Mouse (Mus musculus): ENCODE data around the gene Vmn1r89. TPM values are rescaled to one million over a fixed set of nuclear protein-coding genes. Genes with fewer than 3 reads are reported as not detected.

The Vmn1r89 gene
- total RNA-seq (2022), result not detected

- no peak for DNase-seq (ENCODE audit: low spot score in 2 of 2)
Observed at GRCm38 (mm10) chr7:13212720-13213119, at the start of gene Vmn1r89. Gene Vmn1r89, plus strand, starts transcription at chr7:13213020.

GRCm38 (mm10) chr7:13260746-13261700 is 48.2 kb downstream of the Vmn1r89 start:
- DNase-seq (ENCODE audit: low spot score in 2 of 2), result no peak

- DNase-seq (ENCODE audit: low spot score in 2 of 2), result no peak
Observed at GRCm38 (mm10) chr7:13263851-13264250, 51.0 kb downstream of the Vmn1r89 start.

- DNase-seq (ENCODE audit: low spot score in 2 of 2), result no peak
Observed at GRCm38 (mm10) chr7:13264396-13264795, 51.6 kb downstream of the Vmn1r89 start.

GRCm38 (mm10) chr7:13268749-13269260 is 56.0 kb downstream of the Vmn1r89 start:
- DNase-seq (ENCODE audit: low spot score in 2 of 2), result no peak

GRCm38 (mm10) chr7:13269394-13269793 is 56.6 kb downstream of the Vmn1r89 start:
- DNase-seq (ENCODE audit: low spot score in 2 of 2), result no peak

Other genes with a start within 250 kb of the Vmn1r89 start
- gene Zfp324, start 247.2 kb upstream of the Vmn1r89 start, total RNA-seq (2022), result 1 to 10 TPM; 1.3 to 2.7 (median 1.6) TPM
- 1 to 10 TPM; 1.1 to 2.3 (median 2.2) TPM for gene Zfp446, start 235.2 kb upstream of the Vmn1r89 start, total RNA-seq (2022)
- under 1 TPM in 1 of 4 experiments, not detected in 3; 0.16 TPM for gene Slc27a5, start 214.8 kb upstream of the Vmn1r89 start, total RNA-seq (2022)
- 10 to 100 TPM; 58.7 to 75.7 (median 62.7) TPM for gene Trim28, start 213.9 kb upstream of the Vmn1r89 start, total RNA-seq (2022)
- gene Zbtb45, start 203.0 kb upstream of the Vmn1r89 start, total RNA-seq (2022), result 1 to 10 TPM; 2.5 to 3.6 (median 2.8) TPM
- gene Chmp2a, start 178.2 kb upstream of the Vmn1r89 start, total RNA-seq (2022), result 100 to 1,000 TPM in 1 of 4 experiments, 10 to 100 TPM in 3; 85.5 to 101 (median 92.9) TPM
- 100 to 1,000 TPM; 139 to 166 (median 147) TPM for gene Ube2m, start 174.7 kb upstream of the Vmn1r89 start, total RNA-seq (2022)
- gene Mzf1, start 158.3 kb upstream of the Vmn1r89 start, total RNA-seq (2022), result 1 to 10 TPM in 1 of 4 experiments, under 1 TPM in 3; 0.46 to 1.2 (median 0.73) TPM
- gene Vmn1r85, start 117.8 kb upstream of the Vmn1r89 start, total RNA-seq (2022), result not detected
- not detected for gene Vmn1r86, start 93.1 kb upstream of the Vmn1r89 start, total RNA-seq (2022)
- not detected for gene Vmn1r87, start 72.9 kb upstream of the Vmn1r89 start, total RNA-seq (2022)
- gene Vmn1r88, start 53.5 kb upstream of the Vmn1r89 start, total RNA-seq (2022), result under 1 TPM; 0.05 to 0.10 (median 0.07) TPM
- gene Lig1, start 64.3 kb downstream of the Vmn1r89 start, total RNA-seq (2022), result 1 to 10 TPM in 1 of 4 experiments, under 1 TPM in 3; 0.53 to 1.2 (median 0.75) TPM
- gene Zswim9, start 65.7 kb downstream of the Vmn1r89 start, total RNA-seq (2022), result 10 to 100 TPM; 13.0 to 15.2 (median 14.0) TPM
- gene Pla2g4c, start 111.6 kb downstream of the Vmn1r89 start, total RNA-seq (2022), result under 1 TPM in 1 of 4 experiments, not detected in 3; 0.11 TPM
- not detected for gene Cabp5, start 185.1 kb downstream of the Vmn1r89 start, total RNA-seq (2022)
- gene Bsph1, start 237.8 kb downstream of the Vmn1r89 start, total RNA-seq (2022), result not detected

Measured in gastrocnemius, adult 8-10 months (tissue).